Mouse (Mus musculus): ENCODE results near the gene Cers6. TPM values are rescaled to one million over a fixed set of nuclear protein-coding genes. Genes with fewer than 3 reads are reported as not detected.

Gene Cers6
- polyA plus RNA-seq, 1 experiment from 2014 or later: 74.4 TPM

GRCm38 (mm10) chr2:69011392-69011791 lies 150.2 kb downstream of the Cers6 start:
- H3K9me3 ChIP-seq (ENCODE audit: control insufficient read depth, low read length): no peaks in the 10 kb centered on the region
- peaks cover 16% of the 10 kb centered on the region for H3K4me1 ChIP-seq (replicated peaks; ENCODE audit: control insufficient read depth, insufficient read depth, low read length)
- H3K36me3 ChIP-seq (ENCODE audit: control insufficient read depth, insufficient read depth): no peaks in the 10 kb centered on the region
- H3K4me2 ChIP-seq (ENCODE audit: low read length): no peak overlapping the region
- WGBS: 7% methylated on average over 7 of the region's 7 CpGs
- no peaks in the 10 kb centered on the region for H3K27me3 ChIP-seq (replicated peaks; ENCODE audit: control insufficient read depth, insufficient read depth, low read length)
- no peak overlapping the region for H3K27ac ChIP-seq (ENCODE audit: low read length)
- H3K4me3 ChIP-seq (replicated peaks; ENCODE audit: low read length): no peak overlapping the region
- peak; percentile 92 for ATAC-seq
- no peak overlapping the region for H3K9ac ChIP-seq (replicated peaks; ENCODE audit: low read depth, low read length)

- Histone ChIP-seq H3K4me1 (replicated peaks; ENCODE audit: control insufficient read depth, insufficient read depth, low read length) (peaks cover 16% of the 10 kb centered on the region), H3K27me3 (replicated peaks; ENCODE audit: control insufficient read depth, insufficient read depth, low read length) (no peaks in the 10 kb centered on the region), H3K9ac (replicated peaks; ENCODE audit: low read depth, low read length) (no peak overlapping the region), H3K27ac (ENCODE audit: low read length) (peak overlapping the region; percentile 0; the same call in 1 of the 2 replicates), H3K4me2 (ENCODE audit: low read length) (no peak overlapping the region), H3K9me3 (ENCODE audit: control insufficient read depth, low read length) (no peaks in the 10 kb centered on the region), H3K4me3 (replicated peaks; ENCODE audit: low read length) (no peak overlapping the region), H3K36me3 (ENCODE audit: control insufficient read depth, insufficient read depth) (no peaks in the 10 kb centered on the region)
- no peak for ATAC-seq
- WGBS: 54% methylated on average over 2 of the region's 2 CpGs
These were observed 150.6 kb downstream of the Cers6 start for GRCm38 (mm10) chr2:69011860-69012259.

GRCm38 (mm10) chr2:69014241-69014640 lies 153.0 kb downstream of the Cers6 start:
- no peak overlapping the region for H3K27ac ChIP-seq (ENCODE audit: low read length)
- H3K4me2 ChIP-seq (ENCODE audit: low read length): no peak overlapping the region
- no peak overlapping the region for H3K4me3 ChIP-seq (replicated peaks; ENCODE audit: low read length)
- WGBS: 94% methylated on average over 9 of the region's 9 CpGs
- H3K4me1 ChIP-seq (replicated peaks; ENCODE audit: control insufficient read depth, insufficient read depth, low read length): peaks cover 16% of the 10 kb centered on the region
- no peak overlapping the region for H3K9ac ChIP-seq (replicated peaks; ENCODE audit: low read depth, low read length)
- no peaks in the 10 kb centered on the region for H3K27me3 ChIP-seq (replicated peaks; ENCODE audit: control insufficient read depth, insufficient read depth, low read length)
- H3K9me3 ChIP-seq (ENCODE audit: control insufficient read depth, low read length): no peaks in the 10 kb centered on the region
- no peaks in the 10 kb centered on the region for H3K36me3 ChIP-seq (ENCODE audit: control insufficient read depth, insufficient read depth)
- ATAC-seq: no peak

GRCm38 (mm10) chr2:69015172-69015724 lies 154.0 kb downstream of the Cers6 start:
- Histone ChIP-seq H3K4me2 (ENCODE audit: low read length) (no peak overlapping the region), H3K9ac (replicated peaks; ENCODE audit: low read depth, low read length) (no peak overlapping the region), H3K27me3 (replicated peaks; ENCODE audit: control insufficient read depth, insufficient read depth, low read length) (no peaks in the 10 kb centered on the region), H3K27ac (ENCODE audit: low read length) (no peak overlapping the region), H3K4me1 (replicated peaks; ENCODE audit: control insufficient read depth, insufficient read depth, low read length) (peaks cover 16% of the 10 kb centered on the region), H3K9me3 (ENCODE audit: control insufficient read depth, low read length) (no peaks in the 10 kb centered on the region), H3K4me3 (replicated peaks; ENCODE audit: low read length) (no peak overlapping the region), H3K36me3 (ENCODE audit: control insufficient read depth, insufficient read depth) (no peaks in the 10 kb centered on the region)
- no peak for ATAC-seq
- WGBS: 84% methylated on average over 9 of the region's 9 CpGs

GRCm38 (mm10) chr2:69015822-69016221 lies 154.6 kb downstream of the Cers6 start:
- Histone ChIP-seq H3K27ac (ENCODE audit: low read length) (no peak overlapping the region), H3K4me2 (ENCODE audit: low read length) (no peak overlapping the region), H3K27me3 (replicated peaks; ENCODE audit: control insufficient read depth, insufficient read depth, low read length) (no peaks in the 10 kb centered on the region), H3K9ac (replicated peaks; ENCODE audit: low read depth, low read length) (no peak overlapping the region), H3K4me1 (replicated peaks; ENCODE audit: control insufficient read depth, insufficient read depth, low read length) (peaks cover 16% of the 10 kb centered on the region), H3K4me3 (replicated peaks; ENCODE audit: low read length) (no peak overlapping the region), H3K9me3 (ENCODE audit: control insufficient read depth, low read length) (no peaks in the 10 kb centered on the region), H3K36me3 (ENCODE audit: control insufficient read depth, insufficient read depth) (no peaks in the 10 kb centered on the region)
- ATAC-seq: no peak
- 87% methylated on average over 5 of the region's 5 CpGs for WGBS

- Histone ChIP-seq H3K4me3 (replicated peaks; ENCODE audit: low read length) (no peak overlapping the region), H3K4me1 (replicated peaks; ENCODE audit: control insufficient read depth, insufficient read depth, low read length) (peaks cover 4% of the 10 kb centered on the region; the same call in 1 of the 2 replicates), H3K4me2 (ENCODE audit: low read length) (no peak overlapping the region), H3K9ac (replicated peaks; ENCODE audit: low read depth, low read length) (no peak overlapping the region), H3K27ac (ENCODE audit: low read length) (no peak overlapping the region), H3K9me3 (ENCODE audit: control insufficient read depth, low read length) (no peaks in the 10 kb centered on the region), H3K27me3 (replicated peaks; ENCODE audit: control insufficient read depth, insufficient read depth, low read length) (no peaks in the 10 kb centered on the region), H3K36me3 (ENCODE audit: control insufficient read depth, insufficient read depth) (no peaks in the 10 kb centered on the region)
- WGBS: 92% methylated on average over 13 of the region's 13 CpGs
- ATAC-seq: no peak
These were observed 157.9 kb downstream of the Cers6 start for GRCm38 (mm10) chr2:69019026-69019565.

- H3K9me3 ChIP-seq (ENCODE audit: control insufficient read depth, low read length): no peaks in the 10 kb centered on the region
- H3K27ac ChIP-seq (ENCODE audit: low read length): no peak overlapping the region
- 80% methylated on average over 6 of the region's 6 CpGs for WGBS
- no peak for ATAC-seq
- peaks cover 11% of the 10 kb centered on the region; the same call in 1 of the 2 replicates for H3K4me1 ChIP-seq (replicated peaks; ENCODE audit: control insufficient read depth, insufficient read depth, low read length)
- H3K36me3 ChIP-seq (ENCODE audit: control insufficient read depth, insufficient read depth): no peaks in the 10 kb centered on the region
- H3K4me2 ChIP-seq (ENCODE audit: low read length): no peak overlapping the region
- H3K27me3 ChIP-seq (replicated peaks; ENCODE audit: control insufficient read depth, insufficient read depth, low read length): no peaks in the 10 kb centered on the region
- H3K4me3 ChIP-seq (replicated peaks; ENCODE audit: low read length): no peak overlapping the region
- no peak overlapping the region for H3K9ac ChIP-seq (replicated peaks; ENCODE audit: low read depth, low read length)
These were observed 158.7 kb downstream of the Cers6 start for GRCm38 (mm10) chr2:69019821-69020489.

GRCm38 (mm10) chr2:69020636-69021310 lies 159.5 kb downstream of the Cers6 start:
- no peaks in the 10 kb centered on the region for H3K36me3 ChIP-seq (ENCODE audit: control insufficient read depth, insufficient read depth)
- ATAC-seq: peak; percentile 75
- H3K4me1 ChIP-seq (replicated peaks; ENCODE audit: control insufficient read depth, insufficient read depth, low read length): peaks cover 11% of the 10 kb centered on the region; the same call in 1 of the 2 replicates
- H3K27ac ChIP-seq (ENCODE audit: low read length): no peak overlapping the region
- H3K27me3 ChIP-seq (replicated peaks; ENCODE audit: control insufficient read depth, insufficient read depth, low read length): no peaks in the 10 kb centered on the region
- H3K9ac ChIP-seq (replicated peaks; ENCODE audit: low read depth, low read length): no peak overlapping the region
- H3K9me3 ChIP-seq (ENCODE audit: control insufficient read depth, low read length): no peaks in the 10 kb centered on the region
- H3K4me3 ChIP-seq (replicated peaks; ENCODE audit: low read length): no peak overlapping the region
- no peak overlapping the region for H3K4me2 ChIP-seq (ENCODE audit: low read length)
- WGBS: 83% methylated on average over 4 of the region's 4 CpGs

GRCm38 (mm10) chr2:69021516-69021915 lies 160.3 kb downstream of the Cers6 start:
- no peak overlapping the region for H3K9ac ChIP-seq (replicated peaks; ENCODE audit: low read depth, low read length)
- no peak overlapping the region for H3K4me2 ChIP-seq (ENCODE audit: low read length)

More at GRCm38 (mm10) chr2:69021516-69021915, 160.3 kb downstream of the Cers6 start:
- no peak overlapping the region for H3K27ac ChIP-seq (ENCODE audit: low read length)
- ATAC-seq: no peak
- H3K4me1 ChIP-seq (replicated peaks; ENCODE audit: control insufficient read depth, insufficient read depth, low read length): peaks cover 11% of the 10 kb centered on the region; the same call in 1 of the 2 replicates
- H3K36me3 ChIP-seq (ENCODE audit: control insufficient read depth, insufficient read depth): no peaks in the 10 kb centered on the region
- no peaks in the 10 kb centered on the region for H3K9me3 ChIP-seq (ENCODE audit: control insufficient read depth, low read length)
- H3K27me3 ChIP-seq (replicated peaks; ENCODE audit: control insufficient read depth, insufficient read depth, low read length): no peaks in the 10 kb centered on the region
- no peak overlapping the region for H3K4me3 ChIP-seq (replicated peaks; ENCODE audit: low read length)
- 48% methylated on average over 4 of the region's 4 CpGs for WGBS
